Mouse (Mus musculus) MN1 (cell line): ENCODE results near the gene Hdgf.

ENCODE experiments used
- DNase-seq: peaks from one replicate; pipeline ENCODE4 v3.0.0-alpha.2; 2016; ENCODE audit warnings: low spot score

The Hdgf gene

DNA sequence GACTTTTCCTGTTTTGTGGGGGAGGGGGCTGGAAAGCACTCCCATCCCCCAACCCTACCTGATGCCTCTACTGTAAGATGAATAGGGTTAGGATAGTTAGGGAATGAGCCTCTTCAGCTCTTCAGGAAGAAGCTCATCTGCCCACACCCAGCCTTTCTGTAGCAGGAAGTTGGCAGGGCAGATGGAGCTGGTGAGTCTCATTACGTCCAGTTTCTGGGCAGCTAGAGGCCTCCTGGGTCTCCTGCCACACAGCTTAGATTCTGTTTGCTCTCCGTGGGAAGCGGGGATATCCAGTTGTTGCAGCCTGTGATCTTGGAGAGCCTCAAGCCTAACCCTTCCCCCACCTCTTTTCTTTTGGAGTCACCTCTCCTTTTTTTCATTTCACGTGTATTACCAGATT is 3.8 kb downstream of the Hdgf start:
- DNase-seq, result peak; percentile 61

DNA sequence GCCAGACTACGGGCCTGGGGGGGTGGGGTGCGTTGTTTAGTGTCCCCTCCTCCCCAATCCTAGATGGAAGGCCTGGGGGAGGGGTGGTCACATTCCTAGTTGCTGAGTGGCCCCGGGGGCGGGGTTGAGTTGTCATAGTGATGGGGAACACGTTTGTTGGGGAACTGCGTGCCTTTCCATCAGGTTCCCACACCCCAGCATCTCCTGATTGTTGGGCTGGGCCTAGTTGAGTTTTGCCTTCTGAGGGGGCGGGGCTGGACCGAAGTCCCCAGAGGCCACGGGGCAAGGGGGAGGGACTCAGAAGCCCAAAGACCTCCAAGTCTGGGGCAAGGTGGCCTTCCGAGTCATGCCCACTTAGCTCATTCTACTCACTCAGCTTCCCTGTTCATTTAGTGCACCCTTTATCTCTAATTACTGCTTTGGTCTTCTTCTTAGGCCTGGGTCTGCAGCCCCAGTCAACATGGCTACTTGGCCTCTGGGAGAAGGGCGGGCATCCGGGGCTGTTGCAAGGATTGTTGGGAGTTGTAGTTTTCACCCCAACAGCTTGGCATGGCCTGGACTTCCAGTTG is 4.5 kb downstream of the Hdgf start:
- peak; percentile 89 for DNase-seq

DNA sequence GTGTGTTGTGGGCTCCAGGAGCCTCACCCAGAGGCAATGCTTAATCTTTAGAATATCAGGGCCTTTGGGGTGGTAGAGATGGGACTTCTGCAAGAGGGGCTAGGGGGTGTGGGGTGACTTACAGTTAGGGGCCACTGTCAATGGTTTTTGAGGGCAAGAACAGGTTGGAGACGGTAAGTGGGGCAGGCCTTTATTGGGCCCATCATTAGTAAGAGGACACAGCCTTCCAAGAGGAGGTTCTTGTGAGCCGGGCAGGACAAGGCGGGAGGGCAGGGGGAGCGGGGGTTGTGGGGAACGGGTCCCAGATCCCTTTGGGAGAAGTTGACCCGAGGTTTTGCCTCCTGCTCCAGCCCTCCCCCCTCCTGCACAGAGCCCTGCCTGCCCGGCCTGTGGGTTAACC is 7.4 kb downstream of the Hdgf start:
- no peak for DNase-seq

DNA sequence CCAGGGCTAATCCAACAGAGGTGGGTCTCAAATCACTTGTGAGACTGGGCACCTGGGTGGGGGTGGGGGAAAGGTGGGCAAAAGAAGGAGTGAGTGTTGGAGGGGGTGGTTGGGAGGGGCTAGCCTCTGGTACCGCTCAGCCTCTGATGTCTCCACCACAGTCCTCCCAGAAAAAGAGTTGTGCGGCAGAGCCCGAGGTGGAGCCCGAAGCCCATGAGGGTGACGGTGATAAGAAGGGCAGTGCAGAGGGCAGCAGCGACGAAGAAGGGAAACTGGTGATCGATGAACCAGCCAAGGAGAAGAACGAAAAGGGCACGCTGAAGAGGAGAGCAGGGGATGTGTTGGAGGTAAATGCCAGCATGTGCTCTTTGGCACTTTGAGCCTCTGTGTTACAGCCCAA is 7.8 kb downstream of the Hdgf start:
- no peak for DNase-seq

DNA sequence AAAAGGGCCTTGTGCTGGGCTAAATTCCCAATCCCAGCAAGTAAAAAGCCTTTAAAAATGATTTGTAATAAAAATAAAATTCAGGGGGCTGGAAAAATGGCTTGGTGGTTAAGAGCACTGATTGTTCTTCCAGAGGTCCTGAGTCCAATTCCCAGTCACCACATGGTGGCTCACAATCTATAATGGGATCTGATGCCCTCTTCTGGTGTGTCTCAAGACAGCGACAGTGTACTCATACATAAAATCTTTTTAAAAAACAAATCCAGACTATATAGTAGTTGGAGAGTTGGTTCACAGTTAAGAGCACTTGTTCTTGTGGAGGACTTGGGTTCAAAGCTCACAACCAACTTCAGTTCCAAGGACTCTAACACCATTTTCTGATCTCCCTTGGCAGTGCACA is 10.9 kb downstream of the Hdgf start:
- DNase-seq, result no peak

DNA sequence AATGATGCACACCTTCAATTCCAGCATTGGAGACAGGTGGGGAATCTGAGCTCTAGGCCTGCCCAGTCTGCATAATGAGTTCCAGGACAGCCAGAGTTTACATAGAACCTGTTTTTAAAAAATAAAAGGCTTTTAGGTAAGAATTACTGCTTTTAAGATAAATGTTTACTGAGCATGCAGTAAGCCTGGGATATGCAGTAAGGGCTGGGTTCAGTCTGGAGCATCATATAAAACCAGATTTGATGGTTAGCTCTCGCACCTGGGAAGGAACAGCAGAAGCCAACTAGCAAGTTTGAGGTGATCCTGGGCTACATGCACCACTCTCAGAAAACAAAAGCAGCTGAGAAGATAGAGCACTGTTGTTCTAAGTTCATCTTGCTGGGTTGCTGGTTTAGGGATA is 12.4 kb downstream of the Hdgf start:
- no peak for DNase-seq

DNA sequence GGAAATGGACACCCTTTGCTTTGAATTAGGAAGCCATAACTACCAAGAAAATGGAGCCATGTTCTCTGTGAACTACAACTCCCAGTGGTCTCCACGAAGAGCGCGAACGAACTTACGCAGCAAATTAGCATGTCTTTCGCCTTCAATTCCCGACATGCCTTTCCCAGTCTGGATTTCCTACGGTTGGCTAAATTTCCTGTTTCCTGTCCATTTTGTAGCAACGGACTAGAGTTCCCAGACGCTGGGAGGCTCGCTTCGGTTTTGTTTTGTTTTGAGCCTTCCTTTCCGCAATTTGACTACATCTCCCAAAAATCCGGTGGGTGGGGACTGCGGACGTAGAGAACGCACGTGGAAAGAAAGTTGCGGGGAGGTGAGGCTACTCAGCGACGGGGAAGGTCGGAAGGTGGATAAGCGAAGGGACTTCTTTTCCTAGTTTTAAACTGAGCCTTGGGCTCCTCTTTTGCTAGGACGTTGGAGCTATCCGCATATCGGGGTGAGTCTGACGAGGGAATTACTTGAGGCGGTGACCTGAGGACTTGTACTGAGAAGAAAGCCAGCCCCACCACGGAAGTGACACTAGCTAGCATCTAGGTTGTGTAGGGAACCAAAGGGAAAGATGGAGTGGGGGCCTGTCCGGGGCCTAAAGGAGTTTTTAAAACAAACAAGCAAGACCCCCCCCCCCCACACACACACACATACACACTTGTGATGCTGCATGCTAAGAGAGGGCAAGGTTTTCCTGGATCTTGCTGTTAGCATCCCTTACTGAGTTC is 13.4 kb downstream of the Hdgf start, which contains the start of gene Mrpl24:
Gene Mrpl24 (plus strand): TSS at position 171 of the 773 bp plus-strand sequence.
- DNase-seq, result peak; percentile 93

DNA sequence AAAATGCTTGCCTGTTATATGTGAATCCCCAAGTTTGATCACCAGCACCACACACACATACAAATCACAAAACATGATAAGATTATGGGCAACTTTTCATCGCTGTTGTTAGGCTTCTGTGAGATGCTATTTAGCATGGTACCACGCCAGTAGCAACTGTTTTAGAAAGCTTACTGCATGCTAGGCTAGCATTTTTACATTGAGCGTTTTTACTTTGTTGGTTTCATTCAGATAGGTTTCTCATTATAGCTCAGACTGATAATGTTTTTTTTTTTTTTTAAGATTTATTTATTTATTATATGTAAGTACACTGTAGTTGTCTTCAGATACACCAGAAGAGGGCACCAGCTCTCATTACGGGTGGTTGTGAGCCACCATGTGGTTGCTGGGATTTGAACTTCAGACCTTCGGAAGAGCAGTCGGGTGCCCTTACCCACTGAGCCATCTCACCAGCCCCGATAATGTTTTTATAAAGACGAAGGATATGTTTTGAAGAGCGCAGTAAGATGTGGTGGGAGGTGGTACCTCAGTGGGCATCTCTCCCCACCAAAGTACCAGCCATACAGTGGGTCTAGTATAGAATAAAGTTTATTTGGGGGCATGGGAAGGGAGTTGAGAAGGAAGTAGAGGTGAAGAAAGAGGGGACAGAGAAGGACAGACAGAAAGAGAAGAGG is 14.3 kb downstream of the Hdgf start:
- DNase-seq, result no peak

DNA sequence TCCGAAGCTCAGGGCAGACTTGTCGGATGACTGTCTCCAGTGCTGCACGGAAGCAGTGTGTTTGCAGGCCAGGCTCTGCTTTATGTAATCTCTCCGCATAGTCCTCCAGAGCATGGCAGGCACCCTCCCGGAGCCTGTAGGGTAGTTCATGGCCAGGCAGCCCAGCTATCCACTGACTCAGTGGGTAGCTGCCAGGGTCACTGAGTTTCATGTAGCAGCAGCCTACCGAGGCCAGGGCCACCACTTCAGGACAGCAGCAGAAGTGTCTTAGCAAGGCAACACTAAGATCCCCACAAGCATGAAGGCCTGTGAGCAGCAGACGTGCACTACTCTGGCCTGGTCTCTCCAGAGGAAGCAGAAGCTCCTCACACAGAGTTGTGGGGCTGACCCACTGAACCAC is 18.9 kb downstream of the Hdgf start:
- DNase-seq, result no peak

DNA sequence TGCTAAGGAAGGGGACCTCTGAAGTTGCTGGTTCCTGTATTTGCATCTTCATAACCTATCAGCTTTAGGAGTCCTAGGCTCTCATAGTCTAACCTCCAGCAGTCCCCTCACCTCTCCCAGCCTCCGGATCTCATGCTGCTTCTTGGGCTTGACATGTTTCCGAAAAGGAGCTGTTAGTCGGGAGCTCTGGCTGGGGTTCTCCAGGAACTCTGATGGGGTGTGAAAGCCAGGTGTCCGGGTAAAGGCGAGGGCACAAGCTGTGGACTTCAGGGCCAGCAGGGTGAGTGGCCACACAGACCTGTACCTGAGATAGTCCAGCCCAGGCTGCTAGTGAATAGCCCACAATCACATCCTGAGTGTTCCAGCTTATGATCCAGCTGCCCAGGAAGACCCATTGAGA is 21.3 kb downstream of the Hdgf start:
- DNase-seq, result no peak

DNA sequence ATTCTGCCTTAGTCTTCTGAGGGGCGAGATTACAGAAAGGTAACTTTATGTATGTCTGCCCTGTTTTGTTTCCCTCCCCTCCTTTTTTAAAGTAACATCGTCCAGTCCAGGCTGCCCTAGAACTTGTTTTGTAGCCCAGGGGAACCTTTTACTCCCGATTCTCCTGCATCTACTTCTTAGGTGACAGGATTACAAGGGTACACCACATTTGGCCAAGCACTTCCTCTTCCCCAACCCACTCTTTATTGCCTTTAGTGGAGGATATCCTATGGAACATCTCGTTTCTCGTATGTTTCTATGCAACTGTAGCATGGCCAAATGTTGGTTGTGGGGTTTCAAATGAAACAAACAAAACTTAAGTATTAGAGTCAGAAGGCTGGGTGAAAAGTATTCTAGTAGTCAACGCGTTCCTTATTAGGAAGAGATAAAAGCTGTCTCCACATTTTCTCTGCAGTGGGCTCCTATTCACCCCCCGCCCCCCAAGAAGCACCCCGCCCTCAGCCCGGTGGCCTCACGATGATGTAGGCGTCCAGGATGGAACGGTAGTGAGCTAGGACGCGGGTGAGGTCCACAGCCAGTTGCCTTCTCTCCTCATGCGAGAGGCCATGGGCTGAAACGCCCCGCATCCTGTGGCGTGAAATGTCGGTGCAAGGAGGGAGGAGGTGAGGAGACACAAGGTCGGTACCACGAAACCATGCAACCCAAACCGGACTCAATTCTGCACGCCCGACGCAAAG is 23.4 kb downstream of the Hdgf start:
- no peak for DNase-seq

DNA sequence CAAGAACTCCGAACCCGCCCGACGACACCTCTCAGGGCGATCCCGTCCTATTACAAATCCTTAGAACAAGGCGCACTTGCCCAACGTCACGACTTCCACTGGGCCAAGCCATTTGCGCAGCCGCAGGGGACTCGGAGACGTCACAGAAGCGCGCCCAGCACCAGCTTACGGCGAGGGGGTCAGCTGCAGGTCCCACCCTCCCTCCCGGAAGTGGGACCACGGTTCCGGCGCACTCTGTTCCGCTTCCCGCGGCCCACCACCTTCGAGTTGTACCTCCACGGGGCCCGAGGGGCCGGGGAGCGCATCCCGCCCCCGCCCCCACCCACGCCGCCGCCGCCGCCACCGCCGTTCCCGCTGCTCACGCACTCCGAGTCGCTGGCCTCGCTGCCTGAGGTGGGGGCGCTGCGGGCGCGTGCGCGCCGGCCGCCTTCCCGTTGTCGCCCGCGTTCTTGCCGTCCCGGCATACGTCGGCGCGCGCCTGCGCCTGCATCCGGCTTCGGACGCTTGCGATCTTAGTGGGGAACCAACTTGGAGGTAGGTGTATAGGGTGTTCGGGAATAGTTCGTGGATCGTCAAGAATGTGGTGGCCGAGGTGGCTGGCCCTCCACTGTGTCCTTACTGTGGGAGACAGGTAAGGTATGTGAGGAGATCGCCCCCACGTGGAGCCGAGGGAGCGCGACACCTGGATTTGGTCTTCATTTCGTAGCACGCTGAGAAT is 24.1 kb downstream of the Hdgf start, which contains the start of the genes Isg20l2 and Rrnad1:
Gene Isg20l2 (plus strand): TSS at position 237 of the 718 bp plus-strand sequence.
Gene Rrnad1 (minus strand): TSS at position 640 of the 718 bp plus-strand sequence.
- peak; percentile 98 for DNase-seq

DNA sequence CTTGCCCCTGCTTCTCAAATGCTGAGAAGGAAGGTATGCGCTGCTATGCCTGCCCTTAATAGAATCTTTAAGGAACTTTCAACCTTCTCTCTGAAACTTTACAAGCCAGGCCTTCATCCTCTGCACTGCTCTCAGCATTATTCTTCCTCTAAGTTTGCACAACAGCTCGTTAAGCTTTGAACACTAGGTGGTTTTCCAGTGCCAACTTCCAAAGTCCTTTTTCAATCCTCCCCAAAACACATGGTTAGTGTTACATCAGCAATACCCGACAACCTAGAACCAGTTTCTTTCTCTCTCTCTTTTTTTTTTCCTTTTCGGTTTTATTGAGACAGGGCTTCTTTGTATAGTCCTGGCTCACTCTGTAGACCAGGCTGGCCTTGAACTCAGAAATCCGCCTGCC is 27.9 kb downstream of the Hdgf start:
- no peak for DNase-seq

DNA sequence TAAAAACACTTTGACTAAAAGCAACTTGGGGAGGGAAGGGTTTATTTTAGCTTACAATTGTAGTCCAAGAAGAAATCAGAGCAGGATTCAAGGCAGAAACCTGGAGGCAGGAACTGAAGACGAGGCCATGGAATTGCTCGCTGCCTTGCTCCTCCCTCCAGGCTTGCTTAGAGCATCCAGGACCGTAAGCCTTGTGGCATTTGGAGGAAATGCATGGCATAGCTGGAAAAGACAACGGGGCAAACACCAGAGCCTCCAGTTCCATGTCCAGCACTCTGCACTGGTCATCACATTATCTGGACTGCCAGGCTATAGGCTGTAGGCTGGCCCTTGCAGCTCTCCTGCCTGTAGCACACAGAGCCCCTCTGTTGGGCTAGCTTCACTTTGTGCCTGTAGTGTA is 28.4 kb downstream of the Hdgf start:
- DNase-seq, result peak; percentile 66

DNA sequence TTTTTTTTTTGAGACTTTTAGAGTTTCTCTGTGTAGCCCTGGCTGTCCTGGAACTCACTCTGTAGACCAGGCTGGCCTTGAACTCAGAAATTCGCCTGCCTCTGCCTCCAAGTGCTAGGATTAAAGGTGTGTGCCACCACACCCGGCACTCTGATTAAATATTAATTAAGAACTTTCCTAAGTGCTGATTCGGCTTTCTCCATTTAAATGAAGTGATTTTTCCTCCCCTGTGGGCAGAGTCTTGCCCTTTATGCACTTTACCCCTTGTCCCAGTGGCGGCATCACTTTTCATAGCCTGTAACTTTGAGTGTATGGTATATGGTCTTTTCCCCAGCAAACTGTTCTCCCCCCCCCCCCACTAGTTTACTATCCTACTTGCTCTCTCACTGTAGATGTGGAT is 29.1 kb downstream of the Hdgf start:
- no peak for DNase-seq

DNA sequence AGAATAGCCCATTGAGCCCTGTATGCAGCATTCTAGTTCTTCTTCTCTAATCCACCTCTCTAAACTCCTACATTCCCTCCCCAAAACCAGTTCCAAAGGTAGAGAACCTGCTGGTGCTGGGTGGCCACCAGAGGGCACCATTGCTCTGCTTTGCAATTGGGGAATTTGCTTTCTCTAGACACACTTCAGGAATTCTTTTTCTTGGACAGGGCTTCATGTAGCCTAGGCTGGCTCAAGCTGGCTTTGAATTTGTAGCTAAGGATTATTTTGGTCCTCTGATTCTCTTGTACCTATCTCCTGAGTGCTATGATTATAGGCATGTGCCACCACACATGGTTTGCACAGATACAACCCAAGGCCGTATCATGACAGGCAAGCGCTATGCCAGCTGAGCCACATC is 29.7 kb downstream of the Hdgf start:
- peak; percentile 81 for DNase-seq

DNA sequence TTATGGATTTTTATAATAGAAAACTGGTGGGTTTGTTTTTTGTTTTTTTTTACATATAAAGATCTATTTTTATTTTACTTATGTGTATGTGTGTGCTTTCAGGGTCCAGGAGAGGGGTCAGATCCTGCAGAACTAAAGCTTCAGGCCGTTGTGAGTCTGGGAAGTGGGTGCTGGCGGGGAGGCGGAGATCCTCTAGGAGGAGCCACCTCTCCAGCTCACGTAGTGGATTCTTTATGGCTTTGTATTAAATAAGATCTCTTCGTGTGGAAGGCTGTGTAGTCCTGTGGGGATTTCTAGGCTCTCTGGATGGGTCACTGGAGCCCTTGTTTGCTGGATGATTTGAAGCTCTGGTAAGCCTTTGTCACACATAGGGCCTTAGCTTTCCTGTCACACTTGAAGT is 34.5 kb downstream of the Hdgf start:
- no peak for DNase-seq

DNA sequence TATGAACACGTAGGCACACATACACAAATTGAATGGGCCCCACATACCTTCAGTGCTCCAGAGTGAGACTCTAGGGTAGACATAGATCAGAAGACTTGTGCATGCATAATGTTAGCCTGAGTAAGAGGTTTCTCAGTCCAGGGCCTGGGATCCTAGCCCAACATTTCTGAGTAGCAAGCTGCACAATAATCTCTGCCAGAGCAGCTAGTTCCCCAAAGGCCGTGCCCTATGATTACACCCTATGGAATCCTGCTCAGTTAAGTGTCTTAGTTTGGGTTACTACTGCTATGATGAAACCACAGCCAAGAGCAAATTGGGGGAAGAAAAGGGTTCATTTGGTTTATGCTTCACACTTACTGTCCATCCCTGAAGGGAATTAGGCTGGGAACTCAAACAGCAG is 36.4 kb downstream of the Hdgf start:
- DNase-seq, result no peak

DNA sequence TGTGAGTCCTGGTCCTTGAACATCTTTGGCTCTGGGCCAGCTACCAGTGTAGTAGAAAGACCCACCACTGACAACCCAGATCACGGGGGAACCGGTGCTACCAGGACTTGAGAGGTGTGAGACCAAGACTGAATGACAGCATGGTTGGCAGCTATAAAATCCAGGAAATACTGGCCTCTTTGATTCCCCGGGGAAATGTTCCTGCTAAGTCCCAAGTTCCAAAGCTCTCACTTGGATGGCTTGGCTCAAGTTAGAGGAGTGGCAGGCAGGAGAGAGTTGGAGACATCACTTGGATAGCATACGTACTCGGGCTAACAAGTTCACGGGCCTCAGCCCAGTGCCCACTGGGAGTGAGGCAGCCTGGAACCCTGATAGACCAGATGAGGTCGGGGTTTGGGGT is 37.5 kb downstream of the Hdgf start:
- DNase-seq, result no peak

DNA sequence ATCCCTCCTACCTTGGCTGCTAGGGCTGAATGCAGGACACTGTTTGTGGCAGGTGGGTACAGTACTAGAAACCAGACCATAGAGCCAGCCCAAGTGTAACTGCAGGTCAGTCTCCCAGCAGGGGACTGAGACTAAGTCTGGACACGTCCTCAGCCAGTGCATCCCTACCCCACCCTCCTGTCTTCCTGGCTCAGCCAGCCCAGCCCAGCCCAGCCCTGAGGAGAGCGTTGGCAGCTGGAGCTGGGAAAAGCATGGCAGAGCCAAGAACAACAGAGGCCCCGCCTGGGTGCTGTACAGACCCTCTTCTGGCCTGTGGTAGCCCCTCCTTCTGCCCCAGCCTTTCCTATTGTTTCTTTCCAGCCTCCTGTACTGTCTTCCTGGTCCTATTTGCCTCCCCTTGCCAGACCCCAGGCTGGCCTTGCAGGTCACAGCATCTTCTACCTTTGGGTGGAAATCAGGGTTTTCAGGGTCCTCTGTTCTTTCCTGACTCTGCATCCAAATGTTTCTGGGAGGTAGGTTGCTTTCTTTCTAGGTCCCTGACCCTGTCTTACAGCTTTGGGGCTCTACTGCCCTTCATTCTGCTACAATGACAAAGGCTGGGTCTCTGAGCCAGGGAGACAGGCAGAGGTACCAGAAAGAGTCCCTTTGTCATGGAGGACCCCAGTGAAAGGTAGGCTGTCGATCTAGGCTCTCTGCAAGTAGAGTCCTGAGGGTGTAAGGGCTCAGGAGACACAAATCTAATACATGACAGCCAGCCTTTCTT is 38.9 kb downstream of the Hdgf start:
- peak; percentile 67 for DNase-seq
